Mouse (Mus musculus) forebrain, embryonic 15.5 days (tissue): ENCODE results near the gene Tll2. TPM values are rescaled to one million over a fixed set of nuclear protein-coding genes. Genes with fewer than 3 reads are reported as not detected.
A peak's percentile ranks its signal among the peaks of the same experiment; 100 is the strongest.

Experiments
- ATAC-seq: fragments of 200-750 bp; cut with Nextera tagmentation; replicated peaks from 2 replicates; pipeline ENCODE4 v1.8.0; 2017; ENCODE audit warnings: mild to moderate bottlenecking, moderate TSS enrichment, moderate library complexity
- H3K27ac ChIP-seq: fragments of 300-500 bp; sonication (generic); replicated peaks from 2 replicates; pipeline ENCODE4 v1.5.1; 2015; ENCODE audit warnings: mild to moderate bottlenecking, inconsistent platforms
- H3K27me3 ChIP-seq: fragments of 300-500 bp; sonication (generic); 2 replicates; pipeline ENCODE4 v1.6.1; 2015; ENCODE audit warnings: inconsistent platforms
- H3K36me3 ChIP-seq: fragments of 300-500 bp; sonication (generic); 2 replicates; pipeline ENCODE4 v1.6.1; 2015; ENCODE audit warnings: mild to moderate bottlenecking, inconsistent platforms
- H3K4me1 ChIP-seq: fragments of 300-500 bp; sonication (generic); 2 replicates; pipeline ENCODE4 v1.6.1; 2015; ENCODE audit warnings: inconsistent platforms
- H3K4me2 ChIP-seq: fragments of 300-500 bp; sonication (generic); replicated peaks from 2 replicates; pipeline ENCODE4 v1.6.1; 2015; ENCODE audit warnings: mild to moderate bottlenecking, inconsistent platforms
- H3K4me3 ChIP-seq: fragments of 300-500 bp; sonication (generic); 2 replicates; pipeline ENCODE4 v1.5.1; 2015; ENCODE audit warnings: mild to moderate bottlenecking, inconsistent platforms
- H3K9ac ChIP-seq: fragments of 300-500 bp; sonication (generic); replicated peaks from 2 replicates; pipeline ENCODE4 v1.6.1; 2015; ENCODE audit warnings: mild to moderate bottlenecking, inconsistent platforms
- H3K9me3 ChIP-seq: fragments of 300-500 bp; sonication (generic); 2 replicates; pipeline ENCODE4 v1.6.1; 2016; ENCODE audit warnings: inconsistent platforms
- WGBS: fragments of 180-500 bp; shearing (Covaris S2); methylation state at CpG from one replicate; pipeline ENCODE4 v1.1.7; 2015; ENCODE audit warnings: mixed read lengths; 5-methylcytosine and 5-hydroxymethylcytosine counted together
- polyA plus RNA-seq: library from polyadenylated mRNA; unstranded; fragments of >200 nt; fragmentation: Nextera tagmentation; extraction: Ambion mirVana; gene quantifications from 2 replicates; pipeline ENCODE4 v1.2.1, GENCODE M21; 2015

The Tll2 gene
- polyA plus RNA-seq, 1 experiment from 2014 or later = 0.85 TPM

- peaks cover 10% of the 10 kb centered on the region; the same call in 1 of the 2 replicates for H3K27me3 ChIP-seq
- no peaks in the 10 kb centered on the region for H3K36me3 ChIP-seq
- H3K4me2 ChIP-seq = no peak overlapping the region
- no peak for ATAC-seq
- 71% methylated on average over 1 of the region's 1 CpGs for WGBS
- no peak overlapping the region for H3K9ac ChIP-seq
- no peak overlapping the region for H3K27ac ChIP-seq
- H3K4me3 ChIP-seq = no peak overlapping the region
- no peaks in the 10 kb centered on the region for H3K9me3 ChIP-seq
- peaks cover 13% of the 10 kb centered on the region for H3K4me1 ChIP-seq
Measured at GRCm38 (mm10) chr19:41193379-41193778, 13.3 kb downstream of the Tll2 start.

- Histone ChIP-seq H3K27ac (no peak overlapping the region), H3K27me3 (peaks cover 10% of the 10 kb centered on the region; the same call in 1 of the 2 replicates), H3K4me3 (no peak overlapping the region), H3K9ac (no peak overlapping the region), H3K36me3 (no peaks in the 10 kb centered on the region), H3K4me2 (no peak overlapping the region), H3K4me1 (peaks cover 13% of the 10 kb centered on the region), H3K9me3 (no peaks in the 10 kb centered on the region)
- ATAC-seq = no peak
- 87% methylated on average over 4 of the region's 4 CpGs for WGBS
Measured at GRCm38 (mm10) chr19:41192953-41193352, 13.7 kb downstream of the Tll2 start.

GRCm38 (mm10) chr19:41191724-41192123, 14.9 kb downstream of the Tll2 start:
- WGBS = 84% methylated on average over 9 of the region's 9 CpGs
- peaks cover 15% of the 10 kb centered on the region; the same call in 1 of the 2 replicates for H3K27me3 ChIP-seq
- H3K4me1 ChIP-seq = peaks cover 13% of the 10 kb centered on the region
- H3K4me2 ChIP-seq = no peak overlapping the region
- H3K36me3 ChIP-seq = no peaks in the 10 kb centered on the region
- ATAC-seq = no peak
- no peak overlapping the region for H3K9ac ChIP-seq
- no peak overlapping the region for H3K27ac ChIP-seq
- no peaks in the 10 kb centered on the region for H3K9me3 ChIP-seq
- no peak overlapping the region for H3K4me3 ChIP-seq

- Histone ChIP-seq H3K27me3 (peaks cover 15% of the 10 kb centered on the region; the same call in 1 of the 2 replicates), H3K36me3 (no peaks in the 10 kb centered on the region), H3K4me3 (no peak overlapping the region), H3K27ac (no peak overlapping the region), H3K4me2 (no peak overlapping the region), H3K9me3 (no peaks in the 10 kb centered on the region), H3K9ac (no peak overlapping the region), H3K4me1 (peaks cover 13% of the 10 kb centered on the region)
- peak; percentile 38; the same call in 1 of the 2 replicates for ATAC-seq
- 16% methylated on average over 6 of the region's 6 CpGs for WGBS
Measured at GRCm38 (mm10) chr19:41190876-41191434, 15.7 kb downstream of the Tll2 start.

- 5% methylated on average over 6 of the region's 6 CpGs for WGBS
- Histone ChIP-seq H3K36me3 (no peaks in the 10 kb centered on the region), H3K27me3 (peaks cover 76% of the 10 kb centered on the region), H3K27ac (no peak overlapping the region), H3K4me2 (no peak overlapping the region), H3K9me3 (no peaks in the 10 kb centered on the region), H3K4me1 (no peaks in the 10 kb centered on the region), H3K9ac (no peak overlapping the region), H3K4me3 (no peak overlapping the region)
- no peak for ATAC-seq
Measured at GRCm38 (mm10) chr19:41177331-41177730, 29.3 kb downstream of the Tll2 start.

GRCm38 (mm10) chr19:41176881-41177280, 29.8 kb downstream of the Tll2 start:
- peaks cover 76% of the 10 kb centered on the region for H3K27me3 ChIP-seq
- no peaks in the 10 kb centered on the region for H3K4me1 ChIP-seq
- ATAC-seq = no peak
- 14% methylated on average over 2 of the region's 2 CpGs for WGBS
- no peak overlapping the region for H3K4me3 ChIP-seq
- no peak overlapping the region for H3K9ac ChIP-seq
- no peaks in the 10 kb centered on the region for H3K36me3 ChIP-seq
- H3K27ac ChIP-seq = no peak overlapping the region
- H3K9me3 ChIP-seq = no peaks in the 10 kb centered on the region
- H3K4me2 ChIP-seq = no peak overlapping the region

- Histone ChIP-seq H3K4me1 (peaks cover 28% of the 10 kb centered on the region), H3K27me3 (peaks cover 14% of the 10 kb centered on the region; the same call in 1 of the 2 replicates), H3K27ac (no peak overlapping the region), H3K36me3 (no peaks in the 10 kb centered on the region), H3K9me3 (no peaks in the 10 kb centered on the region), H3K9ac (no peak overlapping the region), H3K4me3 (no peak overlapping the region), H3K4me2 (no peak overlapping the region)
- WGBS = 40% methylated on average over 5 of the region's 5 CpGs
- no peak for ATAC-seq
Measured at GRCm38 (mm10) chr19:41165914-41166235, 40.8 kb downstream of the Tll2 start.

- H3K4me1 ChIP-seq = peaks cover 28% of the 10 kb centered on the region
- peak overlapping the region; percentile 44 for H3K27ac ChIP-seq
- no peaks in the 10 kb centered on the region for H3K36me3 ChIP-seq
- no peaks in the 10 kb centered on the region for H3K9me3 ChIP-seq
- WGBS = 31% methylated on average over 14 of the region's 14 CpGs
- peaks cover 11% of the 10 kb centered on the region; the same call in 1 of the 2 replicates for H3K27me3 ChIP-seq
- H3K4me2 ChIP-seq = no peak overlapping the region
- H3K4me3 ChIP-seq = no peak overlapping the region
- H3K9ac ChIP-seq = no peak overlapping the region
- ATAC-seq = peak; percentile 24; the same call in 1 of the 2 replicates
Measured at GRCm38 (mm10) chr19:41165144-41165913, 41.3 kb downstream of the Tll2 start.

GRCm38 (mm10) chr19:41164447-41165095, 42.1 kb downstream of the Tll2 start:
- Histone ChIP-seq H3K9ac (no peak overlapping the region), H3K27me3 (0 out of 2 replicates have a peak, but pooled peaks cover 5% of the 10 kb centered on the region), H3K4me3 (no peak overlapping the region), H3K27ac (peak overlapping the region; percentile 59), H3K4me1 (peaks cover 28% of the 10 kb centered on the region), H3K9me3 (no peaks in the 10 kb centered on the region), H3K4me2 (0 out of 2 replicates have a peak overlapping the region, but pooled peaks have one; percentile 13), H3K36me3 (no peaks in the 10 kb centered on the region)
- 6% methylated on average over 10 of the region's 10 CpGs for WGBS
- ATAC-seq = peak; percentile 78

- H3K9ac ChIP-seq = no peak overlapping the region
- no peaks in the 10 kb centered on the region for H3K36me3 ChIP-seq
- 66% methylated on average over 14 of the region's 14 CpGs for WGBS
- H3K4me2 ChIP-seq = no peak overlapping the region
- no peak overlapping the region for H3K27ac ChIP-seq
- no peak for ATAC-seq
- no peaks in the 10 kb centered on the region for H3K9me3 ChIP-seq
- H3K27me3 ChIP-seq = no peaks in the 10 kb centered on the region
- peaks cover 18% of the 10 kb centered on the region for H3K4me1 ChIP-seq
- H3K4me3 ChIP-seq = no peak overlapping the region
Measured at GRCm38 (mm10) chr19:41160388-41160787, 46.2 kb downstream of the Tll2 start.

GRCm38 (mm10) chr19:41154681-41155080, 52.0 kb downstream of the Tll2 start:
- 92% methylated on average over 7 of the region's 7 CpGs for WGBS

GRCm38 (mm10) chr19:41152462-41152861, 54.2 kb downstream of the Tll2 start:
- H3K36me3 ChIP-seq = no peaks in the 10 kb centered on the region
- no peaks in the 10 kb centered on the region for H3K9me3 ChIP-seq
- no peak overlapping the region for H3K4me3 ChIP-seq
- no peaks in the 10 kb centered on the region for H3K4me1 ChIP-seq
- no peaks in the 10 kb centered on the region for H3K27me3 ChIP-seq
- H3K9ac ChIP-seq = no peak overlapping the region
- ATAC-seq = no peak
- WGBS = 79% methylated on average over 4 of the region's 4 CpGs
- no peak overlapping the region for H3K4me2 ChIP-seq
- no peak overlapping the region for H3K27ac ChIP-seq

More at GRCm38 (mm10) chr19:41154681-41155080, 52.0 kb downstream of the Tll2 start:
- Histone ChIP-seq H3K4me1 (no peaks in the 10 kb centered on the region), H3K4me2 (no peak overlapping the region), H3K27ac (no peak overlapping the region), H3K9ac (no peak overlapping the region), H3K9me3 (no peaks in the 10 kb centered on the region), H3K36me3 (no peaks in the 10 kb centered on the region), H3K4me3 (no peak overlapping the region), H3K27me3 (no peaks in the 10 kb centered on the region)
- ATAC-seq = no peak
